Mouse (Mus musculus) embryonic facial prominence, embryonic 15.5 days (tissue): Measurements from ENCODE around the gene Cyp2j7. TPM values are rescaled to one million over a fixed set of nuclear protein-coding genes. Genes with fewer than 3 reads are reported as not detected.

Experiments
- polyA plus RNA-seq: library from polyadenylated mRNA; unstranded; fragments of >200 nt; fragmentation: Nextera tagmentation; extraction: Ambion mirVana; gene quantifications from 2 replicates; pipeline ENCODE4 v1.2.1, GENCODE M21; 2015

Cyp2j7 gene
- polyA plus RNA-seq, 1 experiment from 2014 or later = not detected

Other genes starting within 250 kb of the Cyp2j7 start
- gene Cyp2j13, start 159.1 kb downstream of the Cyp2j7 start, polyA plus RNA-seq = not detected in 2 replicates
- gene Cyp2j12, start 95.5 kb downstream of the Cyp2j7 start, polyA plus RNA-seq = not detected in 2 replicates
- gene Cyp2j11, start 112.0 kb upstream of the Cyp2j7 start, polyA plus RNA-seq = not detected in 2 replicates